In genomic region chr15:87068261-87068660, GRCm38 (mm10) we compare ENCODE assay signal across 20 mouse cellular contexts.
DNase-seq lines count a peak whose midpoint lies in the region; ATAC-seq and TF ChIP-seq lines count a peak whose summit lies in the region.
"Had no signal": no experiment of that assay in that cellular context is flagged by ENCODE, and none has a peak within 500 bp of the region (broad histone marks: within the 10 kb centered on the region; RNA-seq: fewer than 3 reads in every experiment).

No protein-coding gene starts in this region.

- H3K27ac ChIP-seq in kidney, embryonic 14.5 days (ENCODE audit: low read depth, low read length) = no peak overlapping the region
- no peak overlapping the region for H3K27ac ChIP-seq in kidney, embryonic 16.5 days (ENCODE audit: low read length)
- H3K27ac ChIP-seq in stomach, embryonic 14.5 days (ENCODE audit: low read length) = no peak overlapping the region
- no peak overlapping the region for H3K27ac ChIP-seq in stomach, postnatal 0 days (replicated peaks)
- H3K27ac ChIP-seq in heart, embryonic 11.5 days (ENCODE audit: low read depth, low read length) = no peak overlapping the region
- H3K27ac ChIP-seq: embryonic facial prominence, embryonic 10.5 days; embryonic facial prominence, embryonic 12.5 days; forebrain, embryonic 13.5 days; forebrain, embryonic 15.5 days had no signal

- DNase-seq in kidney, adult 9 months = no peak
- DNase-seq in kidney, adult 11 months = no peak
- DNase-seq in stomach, postnatal 0 days (ENCODE audit: low spot score) = no peak
- DNase-seq in skeletal muscle tissue, adult 2 months (ENCODE audit: low read depth, low spot score) = peak; percentile 8
- DNase-seq: adrenal gland, adult 2 months; adrenal gland, postnatal 10 days; adrenal gland, postnatal 25 days; cerebellum, adult 11-12 months; cerebellum, adult 2 months; cerebellum, adult 9-10 months; cerebellum, postnatal 10 days; cerebellum, postnatal 25 days had no signal

- H3K9me3 ChIP-seq in kidney, embryonic 14.5 days (ENCODE audit: control insufficient read depth, low read length) = no peaks in the 10 kb centered on the region
- H3K9me3 ChIP-seq in kidney, embryonic 16.5 days (ENCODE audit: low read length) = no peaks in the 10 kb centered on the region
- H3K9me3 ChIP-seq in stomach, embryonic 14.5 days (ENCODE audit: control insufficient read depth, low read depth, low read length) = no peaks in the 10 kb centered on the region
- H3K9me3 ChIP-seq in stomach, postnatal 0 days (ENCODE audit: control insufficient read depth, low read length) = no peaks in the 10 kb centered on the region
- H3K9me3 ChIP-seq in heart, embryonic 11.5 days (replicated peaks; ENCODE audit: control insufficient read depth, low read length) = no peaks in the 10 kb centered on the region
- H3K9me3 ChIP-seq: embryonic facial prominence, embryonic 10.5 days; embryonic facial prominence, embryonic 12.5 days; forebrain, embryonic 13.5 days; forebrain, embryonic 15.5 days had no signal

- no peak for TF ChIP-seq EP300 in stomach, postnatal 0 days (optimal IDR thresholded peaks at IDR 0.05)

- ATAC-seq in kidney, embryonic 14.5 days (ENCODE audit: low FRiP score, low TSS enrichment) = peak; percentile 84
- 0 out of 2 replicates have a peak, but pooled peaks have one; percentile 39 for ATAC-seq in kidney, embryonic 16.5 days (ENCODE audit: low FRiP score, low TSS enrichment)
- no peak for ATAC-seq in stomach, embryonic 14.5 days (ENCODE audit: insufficient number of reproducible peaks, insufficient read depth, low FRiP score, low read depth)
- ATAC-seq in stomach, postnatal 0 days (ENCODE audit: low FRiP score, low TSS enrichment) = no peak
- ATAC-seq in heart, embryonic 11.5 days (replicated peaks; ENCODE audit: insufficient number of reproducible peaks, low FRiP score, low TSS enrichment) = no peak
- ATAC-seq: forebrain, embryonic 13.5 days; forebrain, embryonic 15.5 days had no signal

- H3K4me1 ChIP-seq in kidney, embryonic 14.5 days (ENCODE audit: control insufficient read depth, insufficient read depth, low read length) = no peaks in the 10 kb centered on the region
- H3K4me1 ChIP-seq in kidney, embryonic 16.5 days (ENCODE audit: insufficient read depth, low read length) = no peaks in the 10 kb centered on the region
- no peaks in the 10 kb centered on the region for H3K4me1 ChIP-seq in stomach, embryonic 14.5 days (ENCODE audit: control insufficient read depth, insufficient read depth, low read length)
- H3K4me1 ChIP-seq in stomach, postnatal 0 days (replicated peaks; ENCODE audit: control insufficient read depth, insufficient read depth) = no peaks in the 10 kb centered on the region
- H3K4me1 ChIP-seq in heart, embryonic 11.5 days (ENCODE audit: control insufficient read depth, insufficient read depth, low read length) = no peaks in the 10 kb centered on the region
- H3K4me1 ChIP-seq: embryonic facial prominence, embryonic 10.5 days; embryonic facial prominence, embryonic 12.5 days had no signal

- no peaks in the 10 kb centered on the region for H3K36me3 ChIP-seq in kidney, embryonic 14.5 days (ENCODE audit: control insufficient read depth, insufficient read depth, low read length)
- no peaks in the 10 kb centered on the region for H3K36me3 ChIP-seq in kidney, embryonic 16.5 days (ENCODE audit: insufficient read depth, low read length)
- no peaks in the 10 kb centered on the region for H3K36me3 ChIP-seq in stomach, embryonic 14.5 days (ENCODE audit: control insufficient read depth, insufficient read depth, low read length)
- no peaks in the 10 kb centered on the region for H3K36me3 ChIP-seq in stomach, postnatal 0 days (ENCODE audit: control insufficient read depth, insufficient read depth, low read length)
- H3K36me3 ChIP-seq in heart, embryonic 11.5 days (ENCODE audit: control insufficient read depth, insufficient read depth, low read length) = no peaks in the 10 kb centered on the region
- H3K36me3 ChIP-seq: embryonic facial prominence, embryonic 10.5 days; embryonic facial prominence, embryonic 12.5 days; forebrain, embryonic 15.5 days had no signal

- no peak overlapping the region for H3K4me3 ChIP-seq in kidney, embryonic 14.5 days (ENCODE audit: low read length)
- H3K4me3 ChIP-seq in kidney, embryonic 16.5 days (ENCODE audit: low read length) = no peak overlapping the region
- no peak overlapping the region for H3K4me3 ChIP-seq in stomach, embryonic 14.5 days (ENCODE audit: low read depth, low read length)
- H3K4me3 ChIP-seq in stomach, postnatal 0 days (ENCODE audit: low read depth, low read length) = no peak overlapping the region
- H3K4me3 ChIP-seq in heart, embryonic 11.5 days (ENCODE audit: low read depth, low read length) = no peak overlapping the region
- H3K4me3 ChIP-seq: embryonic facial prominence, embryonic 10.5 days; embryonic facial prominence, embryonic 12.5 days; forebrain, embryonic 13.5 days; forebrain, embryonic 15.5 days had no signal

- H3K4me2 ChIP-seq in kidney, embryonic 14.5 days (replicated peaks; ENCODE audit: low read depth, low read length) = 0 out of 2 replicates have a peak overlapping the region, but pooled peaks have one; percentile 3
- 0 out of 2 replicates have a peak overlapping the region, but pooled peaks have one; percentile 14 for H3K4me2 ChIP-seq in kidney, embryonic 16.5 days (replicated peaks; ENCODE audit: low read depth, low read length)
- H3K4me2 ChIP-seq in stomach, embryonic 14.5 days (replicated peaks; ENCODE audit: low read depth, low read length) = 0 out of 2 replicates have a peak overlapping the region, but pooled peaks have one; percentile 5
- no peak overlapping the region for H3K4me2 ChIP-seq in stomach, postnatal 0 days (replicated peaks; ENCODE audit: low read depth)
- H3K4me2 ChIP-seq in heart, embryonic 11.5 days = no peak overlapping the region
- H3K4me2 ChIP-seq: embryonic facial prominence, embryonic 12.5 days; forebrain, embryonic 13.5 days; forebrain, embryonic 15.5 days had no signal

- H3K9ac ChIP-seq in kidney, embryonic 14.5 days (ENCODE audit: low read depth, low read length) = no peak overlapping the region
- no peak overlapping the region for H3K9ac ChIP-seq in kidney, embryonic 16.5 days (replicated peaks; ENCODE audit: low read length)
- no peak overlapping the region for H3K9ac ChIP-seq in stomach, embryonic 14.5 days (replicated peaks; ENCODE audit: low read depth, low read length)
- H3K9ac ChIP-seq in stomach, postnatal 0 days (ENCODE audit: low read length) = no peak overlapping the region
- H3K9ac ChIP-seq in heart, embryonic 11.5 days (ENCODE audit: low read depth, low read length) = no peak overlapping the region
- H3K9ac ChIP-seq: embryonic facial prominence, embryonic 12.5 days; forebrain, embryonic 13.5 days; forebrain, embryonic 15.5 days had no signal

- 24% methylated on average over 13 of the region's 13 CpGs for WGBS in kidney, embryonic 14.5 days
- WGBS in kidney, embryonic 16.5 days = 12% methylated on average over 13 of the region's 13 CpGs
- WGBS in stomach, embryonic 14.5 days = 46% methylated on average over 13 of the region's 13 CpGs
- 56% methylated on average over 13 of the region's 13 CpGs for WGBS in stomach, postnatal 0 days
- 93% methylated on average over 13 of the region's 13 CpGs for WGBS in heart, embryonic 11.5 days (ENCODE audit: insufficient replicate concordance)

- TF ChIP-seq CTCF in stomach, postnatal 0 days (IDR thresholded peaks at IDR 0.05; ENCODE audit: low read depth) = no peak

- no peaks in the 10 kb centered on the region for H3K27me3 ChIP-seq in kidney, embryonic 14.5 days (ENCODE audit: control insufficient read depth, insufficient read depth, low read length)
- no peaks in the 10 kb centered on the region for H3K27me3 ChIP-seq in kidney, embryonic 16.5 days (ENCODE audit: insufficient read depth, low read length)
- H3K27me3 ChIP-seq in stomach, embryonic 14.5 days (ENCODE audit: control insufficient read depth, insufficient read depth, low read length) = no peaks in the 10 kb centered on the region
- H3K27me3 ChIP-seq in stomach, postnatal 0 days (ENCODE audit: control insufficient read depth, insufficient read depth, low read length) = no peaks in the 10 kb centered on the region
- no peaks in the 10 kb centered on the region for H3K27me3 ChIP-seq in heart, embryonic 11.5 days (ENCODE audit: control insufficient read depth, insufficient read depth, low read length)
- H3K27me3 ChIP-seq: embryonic facial prominence, embryonic 12.5 days; forebrain, embryonic 13.5 days; forebrain, embryonic 15.5 days had no signal

Comparison
In these comparisons a context has a peak if more than half of its experiments do, and no peak if none do; other contexts are left out.
1. H3K4me2 ChIP-seq: peak in kidney, embryonic 14.5 days (single experiment), kidney, embryonic 16.5 days (single experiment) and stomach, embryonic 14.5 days (single experiment); none in stomach, postnatal 0 days (single experiment) and heart, embryonic 11.5 days (single experiment).
2. ATAC-seq: peak in kidney, embryonic 14.5 days (single experiment) and kidney, embryonic 16.5 days (single experiment); none in stomach, embryonic 14.5 days (single experiment), stomach, postnatal 0 days (single experiment) and heart, embryonic 11.5 days (single experiment).